8 mouse cellular contexts compared by ENCODE assay signal in genomic region chr3:121171243-121171871, GRCm38 (mm10). TPM values are rescaled to one million over a fixed set of nuclear protein-coding genes. Genes with fewer than 3 reads are reported as not detected.
A peak's percentile ranks its signal among the peaks of the same experiment; 100 is the strongest.
DNase-seq lines count a peak whose midpoint lies in the region; ATAC-seq lines count a peak whose summit lies in the region.

Rwdd3 (minus strand) TSS chr3:121171695.

- peak within 1 kb of the TSS; percentile 72 for H3K4me2 ChIP-seq in intestine, embryonic 14.5 days (ENCODE audit: low read length)

- peak within 1 kb of the TSS; percentile 44 for H3K4me3 ChIP-seq in intestine, embryonic 14.5 days (ENCODE audit: low read depth, low read length)

- H3K9ac ChIP-seq in intestine, embryonic 14.5 days (ENCODE audit: low read length), result peak within 1 kb of the TSS; percentile 44

- DNase-seq in adipocyte (ENCODE audit: low spot score), result peak; percentile 94
- peak; percentile 93 for DNase-seq in embryo, embryonic 10 days (ENCODE audit: low spot score)
- DNase-seq in gastrocnemius, postnatal 14 days, result peak; percentile 89
- peak; percentile 95 for DNase-seq in intestine, embryonic 14.5 days (ENCODE audit: low spot score)
- DNase-seq in left cerebral cortex, postnatal 14 days (ENCODE audit: low spot score in 2 of 2), result peak; percentile 90 to 92
- peak; percentile 88 for DNase-seq in mesoderm, embryonic 11.5 days (ENCODE audit: low read depth, low spot score)
- peak; percentile 85 to 88 for DNase-seq in right cerebral cortex, postnatal 36 days (ENCODE audit: low spot score in 2 of 2)
- peak; percentile 92 for DNase-seq in yolk sac, embryonic 10.5 days (ENCODE audit: low spot score)

- H3K9me3 ChIP-seq in intestine, embryonic 14.5 days (ENCODE audit: control insufficient read depth, low read length), result no peaks in the 10 kb centered on the region

- WGBS in intestine, embryonic 14.5 days, result 0% methylated on average over 40 of the region's 40 CpGs

- no peaks in the 10 kb centered on the region for H3K36me3 ChIP-seq in intestine, embryonic 14.5 days (ENCODE audit: control insufficient read depth, insufficient read depth, low read length)

- intact Hi-C loops in gastrocnemius, postnatal 14 days (cut with DNase I; ENCODE audit: low total_unique reads), result no loop called here
- intact Hi-C loops in left cerebral cortex, postnatal 14 days (cut with DNase I), result loop anchor here (5.0 kb wide), 2 partner anchors 91 to 121 kb away; partner anchors contain the start of gene Alg14

- no peaks in the 10 kb centered on the region for H3K4me1 ChIP-seq in intestine, embryonic 14.5 days (replicated peaks; ENCODE audit: control insufficient read depth, insufficient read depth, low read length)

- H3K27me3 ChIP-seq in intestine, embryonic 14.5 days (replicated peaks; ENCODE audit: control insufficient read depth, insufficient read depth, low read length), result no peaks in the 10 kb centered on the region

- ATAC-seq in intestine, embryonic 14.5 days (replicated peaks; ENCODE audit: low FRiP score, low TSS enrichment, low read depth), result peak; percentile 96

- peak within 1 kb of the TSS; percentile 8; the same call in 1 of the 2 replicates for H3K27ac ChIP-seq in intestine, embryonic 14.5 days (ENCODE audit: low read depth)

RNA-seq across cellular contexts. Expression of gene Rwdd3, which starts in this region (rescaled TPM):
- 1 to 10 TPM; 2.3 to 2.4 TPM for total RNA-seq in gastrocnemius, postnatal 14 days (2021)
- 5.4 and 6.6 TPM in 2 replicates for polyA plus RNA-seq in intestine, embryonic 14.5 days (2014; fragmentation: Nextera tagmentation; extraction: Ambion mirVana)
- 10 to 100 TPM in 1 of 2 experiments, 1 to 10 TPM in 1; 9.0 to 11.8 TPM for total RNA-seq in left cerebral cortex, postnatal 14 days (2021)

Comparison
In these comparisons a context has a peak if more than half of its experiments do, and no peak if none do; other contexts are left out.
1. Peak in every context shown above with its lines: DNase-seq, ATAC-seq, H3K4me3 ChIP-seq and H3K27ac ChIP-seq.